Mouse (Mus musculus): ENCODE measurements at regions not wholly inside any gene's neighbourhood (a gene's known extent, or its start where the extent isn't known, plus 50 kb on each side); places are given as distances from the start of the nearest gene placed in this dataset.
"Not testable (repeated sequence)": the region's sequence is repeated elsewhere in the genome, so short reads cannot be mapped to it uniquely, and the experiment has no call there.

- no peak for DNase-seq
Observed at GRCm38 (mm10) chr1:108132006-108132405, 542.2 kb downstream of the Serpinb8 start.

GRCm38 (mm10) chr1:108135346-108135745 is 545.5 kb downstream of the Serpinb8 start:
- not testable (repeated sequence) for DNase-seq

- DNase-seq = no peak
Observed at GRCm38 (mm10) chr1:108144114-108144513, 554.3 kb downstream of the Serpinb8 start.

DNA sequence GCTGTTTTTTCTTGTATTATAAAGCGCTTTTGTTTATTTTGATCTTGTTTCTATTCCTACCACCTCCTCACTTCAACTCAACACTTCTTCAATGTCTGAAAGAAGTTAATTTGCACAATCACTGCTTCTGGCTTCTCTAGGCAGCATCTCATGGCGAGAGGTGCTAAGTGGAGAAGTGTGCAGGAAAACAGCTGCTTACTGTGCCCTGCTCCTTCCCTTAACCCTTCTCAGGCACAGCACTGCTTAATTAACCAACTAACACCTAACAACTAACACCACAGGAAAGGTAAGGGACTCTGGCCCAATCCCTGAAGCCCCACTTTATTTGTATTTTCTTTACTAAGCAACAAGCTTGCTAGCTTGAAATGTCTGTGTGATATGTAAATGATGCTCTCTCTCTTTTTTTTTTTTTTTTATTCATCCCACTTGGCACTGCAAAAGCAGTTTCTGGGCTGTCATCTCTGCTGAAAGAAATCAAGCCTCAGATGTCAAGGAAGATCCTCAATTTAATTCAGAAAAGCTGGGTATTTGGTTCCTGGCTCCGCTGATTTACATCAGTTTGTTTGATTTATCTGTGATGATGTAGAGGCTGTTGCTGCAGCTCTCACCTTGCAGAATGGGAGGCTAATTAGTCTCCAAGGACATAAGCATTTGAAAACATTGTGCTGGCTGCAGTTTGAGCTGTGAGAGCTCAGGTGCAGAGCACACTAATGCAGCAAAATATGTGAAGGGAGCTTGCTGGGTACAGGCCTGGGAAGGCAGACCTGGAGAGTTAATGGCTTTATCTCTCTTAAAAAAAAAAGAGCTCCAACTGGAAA is 591.8 kb downstream of the Serpinb8 start:
- no peak for DNase-seq

- DNase-seq = no peak
Observed at GRCm38 (mm10) chr1:108182168-108182539, 592.3 kb downstream of the Serpinb8 start.

GRCm38 (mm10) chr1:108224047-108224446 is 634.2 kb downstream of the Serpinb8 start:
- DNase-seq = no peak

- no peak for DNase-seq
Observed at GRCm38 (mm10) chr1:108240152-108240551, 650.3 kb downstream of the Serpinb8 start.

GRCm38 (mm10) chr1:108255147-108255546 is 665.3 kb downstream of the Serpinb8 start:
- DNase-seq = no peak

GRCm38 (mm10) chr1:108259355-108259754 is 669.5 kb downstream of the Serpinb8 start:
- no peak for DNase-seq

DNA sequence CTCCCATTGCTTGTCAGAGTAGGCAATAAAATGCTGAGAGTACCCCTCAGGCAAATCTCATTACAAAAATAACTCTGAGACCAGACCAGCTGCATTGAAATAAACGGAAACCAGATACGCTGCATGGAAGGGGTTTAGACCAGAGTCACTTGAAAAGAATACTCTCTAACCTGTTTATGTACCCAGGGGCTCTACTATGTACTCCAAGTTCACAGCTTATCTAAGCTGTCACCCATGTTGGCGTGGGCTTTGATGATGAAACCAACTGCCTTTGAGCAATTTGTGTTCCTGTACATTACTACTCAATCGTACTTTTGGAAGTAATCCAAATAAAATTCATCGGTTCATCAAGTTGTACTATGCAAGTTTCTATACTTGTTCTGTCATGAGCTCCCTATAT is 692.3 kb downstream of the Serpinb8 start:
- no peak for DNase-seq

GRCm38 (mm10) chr1:108286571-108286970 is 696.8 kb downstream of the Serpinb8 start:
- no peak for DNase-seq

Data from retina, postnatal 1 day (tissue).